Mouse (Mus musculus): ENCODE results near the gene Ccdc113. TPM values are rescaled to one million over a fixed set of nuclear protein-coding genes. Genes with fewer than 3 reads are reported as not detected.

Gene Ccdc113
- polyA plus RNA-seq (2015; fragmentation: Nextera tagmentation; extraction: Ambion mirVana) = not detected in 2 replicates

- peak; percentile 54; the same call in 1 of the 2 replicates for ATAC-seq
- Histone ChIP-seq H3K27me3 (ENCODE audit: insufficient read depth, low read length) (no peaks in the 10 kb centered on the region), H3K4me3 (ENCODE audit: low read depth, low read length) (peak within 1 kb of the TSS; percentile 35), H3K4me2 (ENCODE audit: low read depth, low read length) (peak within 1 kb of the TSS; percentile 69), H3K9ac (replicated peaks) (peak within 1 kb of the TSS; percentile 48), H3K9me3 (ENCODE audit: low read length) (no peaks in the 10 kb centered on the region), H3K27ac (ENCODE audit: low read depth) (no peak within 1 kb of the TSS), H3K36me3 (replicated peaks; ENCODE audit: insufficient read depth, low read length) (no peaks in the 10 kb centered on the region), H3K4me1 (ENCODE audit: insufficient read depth) (peaks cover 5% of the 10 kb centered on the region)
- TF ChIP-seq CTCF (IDR thresholded peaks at IDR 0.05; ENCODE audit: low read depth) (no peak), EP300 (IDR thresholded peaks at IDR 0.05; ENCODE audit: low read depth) (no peak)
- WGBS (ENCODE audit: insufficient replicate concordance) = 8% methylated on average over 33 of the region's 33 CpGs
- DNase-seq = peak; percentile 38
Observed at GRCm38 (mm10) chr8:95533584-95534387, at the start of gene Ccdc113. Gene Ccdc113 (plus strand): TSS chr8:95534085.

GRCm38 (mm10) chr8:95487800-95488697 lies 45.8 kb upstream of the Ccdc113 start:
- Histone ChIP-seq H3K4me3 (ENCODE audit: low read depth, low read length) (peak overlapping the region; percentile 91), H3K27me3 (ENCODE audit: insufficient read depth, low read length) (no peaks in the 10 kb centered on the region), H3K27ac (ENCODE audit: low read depth) (peak overlapping the region; percentile 61), H3K9me3 (ENCODE audit: low read length) (no peaks in the 10 kb centered on the region), H3K36me3 (replicated peaks; ENCODE audit: insufficient read depth, low read length) (peaks cover 27% of the 10 kb centered on the region), H3K9ac (replicated peaks) (peak overlapping the region; percentile 99), H3K4me2 (ENCODE audit: low read depth, low read length) (peak overlapping the region; percentile 97), H3K4me1 (ENCODE audit: insufficient read depth) (peaks cover 12% of the 10 kb centered on the region)
- 1% methylated on average over 57 of the region's 95 CpGs for WGBS (ENCODE audit: insufficient replicate concordance)
- peak; percentile 66 for ATAC-seq
- TF ChIP-seq CTCF (IDR thresholded peaks at IDR 0.05; ENCODE audit: low read depth) (peak; percentile 24; the same call in 1 of the 2 replicates), EP300 (IDR thresholded peaks at IDR 0.05; ENCODE audit: low read depth) (no peak)
- peak; percentile 39 for DNase-seq

GRCm38 (mm10) chr8:95488698-95489332 lies 45.1 kb upstream of the Ccdc113 start:
- ATAC-seq (peak; percentile 94), DNase-seq (peak; percentile 91)
- no peaks in the 10 kb centered on the region for H3K9me3 ChIP-seq (ENCODE audit: low read length)
- H3K27me3 ChIP-seq (ENCODE audit: insufficient read depth, low read length) = no peaks in the 10 kb centered on the region
- peak overlapping the region; percentile 99 for H3K9ac ChIP-seq (replicated peaks)
- peak overlapping the region; percentile 61 for H3K27ac ChIP-seq (ENCODE audit: low read depth)
- peak overlapping the region; percentile 91 for H3K4me3 ChIP-seq (ENCODE audit: low read depth, low read length)
- H3K36me3 ChIP-seq (replicated peaks; ENCODE audit: insufficient read depth, low read length) = peaks cover 20% of the 10 kb centered on the region
- 3% methylated on average over 17 of the region's 42 CpGs for whole genome bisulfite sequencing (ENCODE audit: insufficient replicate concordance)
- H3K4me2 ChIP-seq (ENCODE audit: low read depth, low read length) = peak overlapping the region; percentile 97
- peaks cover 12% of the 10 kb centered on the region for H3K4me1 ChIP-seq (ENCODE audit: insufficient read depth)
- TF ChIP-seq EP300 (IDR thresholded peaks at IDR 0.05; ENCODE audit: low read depth) (no peak), CTCF (IDR thresholded peaks at IDR 0.05; ENCODE audit: low read depth) (peak; percentile 80)

GRCm38 (mm10) chr8:95490006-95490405 lies 43.9 kb upstream of the Ccdc113 start, which contains the start of gene Csnk2a2:
Gene Csnk2a2 (minus strand): TSS chr8:95490039.
- H3K9ac ChIP-seq (replicated peaks) = peak within 1 kb of the TSS; percentile 99
- H3K4me3 ChIP-seq (ENCODE audit: low read depth, low read length) = peak within 1 kb of the TSS; percentile 91
- H3K36me3 ChIP-seq (replicated peaks; ENCODE audit: insufficient read depth, low read length) = peaks cover 13% of the 10 kb centered on the region
- no peaks in the 10 kb centered on the region for H3K27me3 ChIP-seq (ENCODE audit: insufficient read depth, low read length)
- ATAC-seq = no peak
- TF ChIP-seq CTCF (IDR thresholded peaks at IDR 0.05; ENCODE audit: low read depth) (no peak), EP300 (IDR thresholded peaks at IDR 0.05; ENCODE audit: low read depth) (no peak)
- H3K4me1 ChIP-seq (ENCODE audit: insufficient read depth) = peaks cover 12% of the 10 kb centered on the region
- H3K27ac ChIP-seq (ENCODE audit: low read depth) = no peak within 1 kb of the TSS
- H3K4me2 ChIP-seq (ENCODE audit: low read depth, low read length) = peak within 1 kb of the TSS; percentile 73
- no peaks in the 10 kb centered on the region for H3K9me3 ChIP-seq (ENCODE audit: low read length)
- 77% methylated on average over 5 of the region's 5 CpGs for WGBS (ENCODE audit: insufficient replicate concordance)
- DNase-seq = no peak

- TF ChIP-seq EP300 (IDR thresholded peaks at IDR 0.05; ENCODE audit: low read depth) (no peak), CTCF (IDR thresholded peaks at IDR 0.05; ENCODE audit: low read depth) (no peak)
- Histone ChIP-seq H3K4me2 (ENCODE audit: low read depth, low read length) (no peak overlapping the region), H3K36me3 (replicated peaks; ENCODE audit: insufficient read depth, low read length) (no peaks in the 10 kb centered on the region), H3K9me3 (ENCODE audit: low read length) (no peaks in the 10 kb centered on the region), H3K4me1 (ENCODE audit: insufficient read depth) (peaks cover 12% of the 10 kb centered on the region), H3K4me3 (ENCODE audit: low read depth, low read length) (no peak overlapping the region), H3K27me3 (ENCODE audit: insufficient read depth, low read length) (no peaks in the 10 kb centered on the region), H3K27ac (ENCODE audit: low read depth) (no peak overlapping the region), H3K9ac (replicated peaks) (no peak overlapping the region)
- WGBS (ENCODE audit: insufficient replicate concordance) = 62% methylated on average over 4 of the region's 4 CpGs
- DNase-seq = no peak
- ATAC-seq = no peak
Observed at GRCm38 (mm10) chr8:95492057-95492456, 41.8 kb upstream of the Ccdc113 start.

Data from liver, postnatal 0 days (tissue).